Mouse (Mus musculus) Muller cell, postnatal 12 days (primary cell): Measurements from ENCODE around the gene Gm49342.

ENCODE experiments used
- DNase-seq: peaks from one replicate; pipeline ENCODE4 v3.0.0-alpha.2; 2015; ENCODE audit errors: inconsistent ontology term

The Gm49342 gene

DNA sequence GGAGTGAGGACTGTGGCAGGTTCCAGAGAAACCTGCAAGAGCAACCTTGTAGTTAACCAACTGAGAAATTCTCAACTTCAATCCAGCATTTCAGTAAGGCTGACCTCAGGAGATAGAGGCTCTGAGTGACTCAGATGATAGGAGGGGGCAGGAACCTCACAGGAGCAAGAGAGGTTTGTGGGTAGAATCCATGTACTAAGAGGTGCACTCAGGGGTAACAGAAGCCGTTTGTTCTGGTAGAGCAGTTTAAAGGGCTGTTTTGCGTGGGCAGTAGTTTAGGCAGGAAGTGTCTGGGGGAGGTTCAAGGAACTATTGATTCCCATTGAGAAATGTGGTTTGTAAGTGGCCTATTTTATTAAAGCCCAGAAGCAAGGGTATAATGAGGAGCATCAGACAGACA, 36.9 kb downstream of the Gm49342 start:
- peak; percentile 45 for DNase-seq

DNA sequence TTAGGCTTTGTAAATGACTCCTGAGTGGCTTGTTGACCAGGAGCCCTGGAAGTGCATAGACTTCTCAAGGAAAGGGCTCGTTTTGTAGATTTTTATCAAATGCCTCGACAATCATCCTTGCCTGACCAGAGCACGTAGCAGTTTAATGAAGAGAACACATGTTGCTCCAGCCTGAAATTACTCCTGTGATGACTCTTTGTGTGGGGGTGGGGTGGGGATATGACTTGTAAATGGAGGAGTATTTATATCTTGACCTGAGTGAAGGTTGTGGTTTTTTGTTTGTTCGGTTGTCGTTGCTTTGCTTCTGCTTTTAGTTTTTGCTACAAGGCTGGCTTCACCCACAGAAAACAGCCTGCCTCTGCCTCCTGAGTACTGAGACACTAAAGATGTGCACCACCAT, 37.5 kb downstream of the Gm49342 start:
- no peak for DNase-seq

DNA sequence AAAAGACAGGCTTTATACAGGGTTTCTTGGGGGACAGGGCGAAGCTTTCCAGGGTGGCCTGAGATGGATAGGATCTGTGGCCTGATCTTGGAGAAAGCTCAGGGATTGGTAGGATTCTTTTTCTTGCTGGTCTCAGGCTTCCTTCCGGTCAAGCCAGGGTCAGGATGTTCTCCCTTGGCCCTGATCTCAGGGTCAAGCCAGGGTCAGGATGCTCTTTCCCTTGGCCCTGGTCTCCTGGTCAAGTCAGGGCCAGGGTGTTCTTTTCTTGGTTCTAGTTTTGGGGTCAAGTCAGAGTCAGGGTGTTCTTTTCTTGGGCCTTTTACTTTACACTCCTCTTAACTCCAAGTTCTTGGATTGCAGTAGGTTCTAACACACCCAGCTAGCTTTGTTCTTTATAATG, 43.4 kb downstream of the Gm49342 start:
- DNase-seq: no peak

DNA sequence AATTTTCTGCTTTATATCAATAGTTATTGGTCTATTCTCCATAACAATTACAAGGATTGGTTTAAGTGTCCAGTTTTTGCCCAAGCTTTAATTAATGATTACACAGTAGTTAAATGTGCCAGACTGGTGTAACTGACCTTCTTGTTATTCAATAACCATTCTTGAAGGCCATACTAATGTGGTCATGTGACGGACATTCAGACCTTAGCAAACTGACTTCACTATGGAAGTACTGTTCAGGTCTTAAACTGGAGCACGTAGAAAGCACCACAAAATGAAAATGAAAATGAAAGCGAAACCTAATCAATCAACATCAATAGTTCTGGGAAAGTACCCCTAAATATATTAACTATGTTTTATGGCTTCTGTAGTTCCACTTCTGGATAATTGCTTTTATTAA, 46.7 kb downstream of the Gm49342 start:
- no peak for DNase-seq

DNA sequence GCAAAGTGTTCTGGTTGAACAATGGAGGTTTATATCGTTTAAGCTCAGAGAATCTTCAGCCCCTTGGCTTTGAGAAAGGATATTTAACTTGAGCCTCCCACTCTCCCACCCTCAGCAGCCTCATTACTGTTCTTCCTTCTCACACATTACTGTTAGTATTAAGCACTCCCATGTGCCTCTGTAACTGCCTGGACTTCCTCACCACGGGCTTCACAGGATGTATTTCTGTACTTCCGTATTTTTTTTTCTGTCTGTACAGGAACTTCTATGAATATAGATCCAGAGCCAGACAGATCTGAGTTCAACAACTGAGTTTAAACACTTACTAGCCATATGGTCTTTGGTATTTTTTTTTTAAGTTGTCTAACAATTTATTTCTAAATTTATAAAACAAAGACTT, 52.8 kb downstream of the Gm49342 start:
- no peak for DNase-seq

DNA sequence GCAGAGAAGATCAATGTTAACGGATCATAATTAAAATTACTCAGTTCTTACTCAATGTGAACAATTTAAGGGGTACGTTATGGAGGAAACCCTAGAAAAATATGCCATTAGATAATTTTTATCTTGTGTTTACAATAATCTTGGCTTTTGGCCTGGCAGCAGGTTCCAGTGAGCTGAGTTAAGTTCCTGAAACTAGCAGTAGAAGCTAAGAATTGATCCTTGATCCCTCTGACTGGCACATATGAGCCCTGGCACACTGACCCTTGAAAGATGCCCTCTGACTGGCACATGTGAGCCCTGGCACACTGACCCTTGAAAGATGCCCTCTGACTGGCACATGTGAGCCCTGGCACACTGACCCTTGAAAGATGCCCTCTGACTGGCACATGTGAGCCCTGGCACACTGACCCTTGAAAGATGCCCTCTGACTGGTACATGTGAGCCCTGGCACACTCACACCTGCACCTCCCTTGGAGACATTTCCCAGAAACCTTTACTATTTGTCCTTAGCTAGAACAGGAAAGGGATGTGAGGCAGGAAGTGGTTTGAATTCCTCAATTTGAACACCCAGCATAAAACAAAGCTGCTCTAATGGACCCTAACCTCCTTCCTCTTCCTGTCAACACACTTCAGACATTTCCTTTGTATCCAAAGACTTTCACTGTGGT, 53.8 kb downstream of the Gm49342 start:
- no peak for DNase-seq

DNA sequence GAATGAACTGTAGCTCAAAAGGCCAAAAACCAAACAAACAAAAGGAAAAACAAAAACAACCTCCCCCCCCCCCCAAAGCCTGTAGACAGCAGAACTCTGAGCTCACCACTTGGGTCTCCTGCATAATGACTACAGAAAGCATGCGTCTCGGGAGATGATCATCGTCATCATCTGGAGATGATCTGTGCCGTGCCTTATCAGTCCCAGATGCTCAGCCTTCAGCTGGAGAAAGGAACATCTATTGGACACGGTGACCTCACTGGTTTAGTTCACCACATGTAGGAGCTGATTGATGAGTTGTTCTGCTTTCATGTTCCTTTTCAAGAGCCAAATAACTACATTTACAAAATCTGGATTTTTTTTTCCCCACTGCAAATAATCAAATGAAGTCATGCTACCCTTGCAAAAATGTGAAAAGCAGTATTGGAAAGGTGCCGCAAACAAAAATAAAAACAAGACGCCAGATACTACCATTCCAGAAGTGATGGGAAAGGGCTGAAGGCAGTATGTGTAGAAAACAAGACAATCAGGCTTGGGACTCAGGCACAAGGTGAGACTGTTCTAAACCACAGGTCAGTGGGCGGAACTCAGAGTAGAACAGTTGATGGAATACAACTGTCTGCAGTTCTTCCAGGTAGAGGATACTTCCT, 63.0 kb downstream of the Gm49342 start, which contains the start of gene Rnase10:
Rnase10 (plus strand) TSS at position 600 of the 650 bp plus-strand sequence.
- no peak for DNase-seq

DNA sequence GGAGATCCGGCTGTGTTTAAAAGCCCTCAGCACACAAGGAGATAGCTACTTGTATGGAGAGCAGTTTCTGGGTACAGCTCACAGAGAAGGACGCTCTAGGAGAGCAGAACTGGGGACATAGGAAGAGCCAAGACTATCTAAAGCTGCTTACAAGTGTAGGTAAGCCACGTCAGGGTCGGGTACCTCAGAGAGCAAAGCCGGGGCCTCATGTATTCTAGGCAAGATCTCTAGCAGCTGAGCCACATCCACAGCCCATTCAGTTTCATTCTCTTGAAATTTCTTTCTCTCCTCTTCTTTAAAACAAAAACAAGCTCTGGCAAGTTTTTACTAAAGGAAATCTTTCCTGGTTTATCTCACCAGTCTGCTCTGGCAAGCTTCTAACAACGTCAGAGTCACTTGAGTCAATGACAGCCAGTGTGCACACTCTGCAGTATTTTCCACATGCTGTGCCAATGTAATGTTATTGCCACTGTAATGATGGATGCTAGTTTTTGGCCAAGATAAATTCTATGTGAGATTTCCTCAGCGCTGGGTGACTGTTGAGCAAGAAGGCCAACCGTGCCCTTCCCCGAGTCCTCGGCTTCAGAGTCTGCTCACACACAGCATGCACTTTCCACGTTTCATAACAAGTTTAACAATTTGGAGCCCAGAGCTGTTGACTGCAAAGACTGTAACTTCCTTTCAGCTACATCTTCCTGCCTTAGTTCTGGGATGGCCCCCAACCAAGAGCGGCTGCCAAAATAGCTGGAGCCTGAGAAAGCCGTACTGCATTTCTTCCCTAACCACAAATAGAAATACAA, 63.8 kb downstream of the Gm49342 start:
- peak; percentile 85 for DNase-seq

DNA sequence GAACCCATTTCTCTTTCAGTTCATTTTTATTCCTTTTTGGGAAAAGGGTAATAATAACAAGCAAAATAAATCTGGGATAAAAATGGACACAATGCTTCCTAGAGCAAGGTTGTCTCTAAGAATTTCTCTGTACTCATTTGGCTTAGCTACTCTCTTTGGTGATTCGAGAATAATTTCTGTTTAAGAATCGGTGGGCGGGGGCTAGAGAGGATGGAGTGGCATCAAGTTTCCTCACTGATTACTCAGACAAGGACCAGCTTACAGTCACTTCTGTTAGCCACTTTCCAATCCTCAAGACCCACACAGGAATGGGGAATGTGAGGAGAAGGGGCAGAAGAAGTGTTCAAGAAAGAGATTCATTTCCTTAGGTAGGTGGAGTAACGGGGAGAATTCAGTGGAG, 64.5 kb downstream of the Gm49342 start:
- no peak for DNase-seq

DNA sequence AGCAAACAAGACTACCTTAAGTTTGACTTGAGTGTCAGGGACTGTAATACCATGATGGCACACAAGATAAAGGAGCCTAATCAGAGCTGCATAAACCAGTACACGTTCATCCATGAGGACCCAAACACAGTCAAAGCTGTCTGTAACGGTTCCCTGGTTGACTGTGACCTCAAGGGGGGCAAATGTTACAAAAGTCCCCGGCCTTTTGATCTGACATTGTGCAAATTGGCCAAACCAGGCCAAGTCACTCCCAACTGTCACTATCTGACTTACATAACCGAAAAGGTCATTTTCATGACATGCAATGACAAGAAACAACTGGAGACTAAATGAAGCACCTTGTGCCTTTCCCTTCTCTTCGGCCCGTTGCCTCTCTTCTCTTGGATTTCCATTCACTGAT, 65.3 kb downstream of the Gm49342 start:
- no peak for DNase-seq
